Mouse (Mus musculus) liver, embryonic 15.5 days (tissue): ENCODE measurements around the gene Akr1a1. TPM values are rescaled to one million over a fixed set of nuclear protein-coding genes. Genes with fewer than 3 reads are reported as not detected.

Experiments
- ATAC-seq: fragments of 200-750 bp; cut with Nextera tagmentation; 2 replicates; pipeline ENCODE4 v1.8.0; 2017; ENCODE audit warnings: moderate number of reproducible peaks, mild to moderate bottlenecking, moderate library complexity; ENCODE audit not compliant: insufficient read depth
- H3K27ac ChIP-seq: fragments of 300-500 bp; sonication (generic); replicated peaks from 2 replicates; pipeline ENCODE4 v1.5.1; 2015; ENCODE audit warnings: mild to moderate bottlenecking, inconsistent platforms
- H3K27me3 ChIP-seq: fragments of 300-500 bp; sonication (generic); 2 replicates; pipeline ENCODE4 v1.6.1; 2015; ENCODE audit warnings: mild to moderate bottlenecking, inconsistent platforms
- H3K36me3 ChIP-seq: fragments of 300-500 bp; sonication (generic); replicated peaks from 2 replicates; pipeline ENCODE4 v1.6.1; 2015; ENCODE audit warnings: moderate library complexity, mild to moderate bottlenecking, inconsistent platforms
- H3K4me1 ChIP-seq: fragments of 300-500 bp; sonication (generic); replicated peaks from 2 replicates; pipeline ENCODE4 v1.6.1; 2015; ENCODE audit warnings: inconsistent platforms
- H3K4me2 ChIP-seq: fragments of 300-500 bp; sonication (generic); 2 replicates; pipeline ENCODE4 v1.6.1; 2015; ENCODE audit warnings: moderate library complexity, mild to moderate bottlenecking, inconsistent platforms
- H3K4me3 ChIP-seq: fragments of 300-500 bp; sonication (generic); replicated peaks from 2 replicates; pipeline ENCODE4 v1.5.1; 2015; ENCODE audit warnings: mild to moderate bottlenecking, inconsistent platforms
- H3K9ac ChIP-seq: fragments of 300-500 bp; sonication (generic); 2 replicates; pipeline ENCODE4 v1.6.1; 2015; ENCODE audit warnings: moderate library complexity, mild to moderate bottlenecking, inconsistent platforms
- H3K9me3 ChIP-seq: fragments of 300-500 bp; sonication (generic); replicated peaks from 2 replicates; pipeline ENCODE4 v1.6.1; 2016; ENCODE audit warnings: inconsistent platforms
- WGBS: fragments of 180-500 bp; shearing (Covaris S2); methylation state at CpG from one replicate; pipeline ENCODE4 v1.1.7; 2015; ENCODE audit warnings: mixed read lengths; ENCODE audit not compliant: insufficient replicate concordance; 5-methylcytosine and 5-hydroxymethylcytosine counted together
- polyA plus RNA-seq: library from polyadenylated mRNA; unstranded; fragments of >200 nt; fragmentation: Nextera tagmentation; extraction: Ambion mirVana; gene quantifications from 2 replicates; pipeline ENCODE4 v1.2.1, GENCODE M21; 2015

Akr1a1 gene
- 291 and 322 TPM in 2 replicates for polyA plus RNA-seq

DNA sequence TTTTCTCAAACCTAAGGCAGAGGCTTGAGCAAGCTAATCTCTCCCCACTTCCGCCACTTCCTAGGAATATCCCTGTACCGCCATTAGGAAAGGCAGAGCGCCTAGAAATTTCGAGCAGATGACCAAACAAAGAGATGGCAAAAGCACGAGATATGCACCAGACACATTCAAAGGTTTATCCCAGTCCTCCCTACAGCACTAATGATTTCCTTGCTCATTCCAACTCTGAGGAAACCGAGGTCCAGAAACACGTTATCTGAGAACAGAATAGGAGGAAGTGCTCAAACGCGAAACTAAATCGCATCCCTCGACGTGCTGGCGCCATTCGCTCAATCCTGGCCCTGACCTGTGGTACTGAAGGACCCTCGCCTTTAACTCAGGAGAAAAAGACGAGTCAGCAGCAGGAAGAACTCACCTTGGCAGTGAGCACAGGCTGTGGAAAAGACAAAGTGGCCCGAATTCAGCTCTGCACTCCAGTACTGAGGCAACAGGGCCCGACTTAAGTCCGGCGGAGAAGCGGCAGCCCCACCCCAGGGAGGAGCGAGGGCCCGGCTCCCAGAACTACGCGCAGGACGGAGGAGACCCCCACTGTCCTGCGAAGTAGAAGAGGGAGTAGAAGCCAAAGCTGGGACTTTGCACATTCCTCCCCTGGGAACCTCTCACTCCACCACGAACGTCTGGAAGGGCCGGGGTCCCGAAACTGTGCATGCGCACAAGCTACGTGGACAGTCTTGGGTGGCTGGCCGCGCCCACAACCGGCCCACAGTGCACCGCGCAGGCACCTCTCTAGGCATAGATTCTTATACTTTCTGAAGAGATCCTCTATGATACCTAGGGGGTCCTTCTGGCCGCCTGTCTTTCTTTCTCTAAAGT is at the start of gene Akr1a1:
Gene Akr1a1, minus strand, starts transcription at position 757 of the 873 bp plus-strand sequence.
- WGBS = under 1% methylated on average over 39 of the region's 39 CpGs
- no peaks in the 10 kb centered on the region for H3K9me3 ChIP-seq
- peak; percentile 92 for ATAC-seq
- H3K9ac ChIP-seq = peak within 1 kb of the TSS; percentile 74
- H3K27me3 ChIP-seq = no peaks in the 10 kb centered on the region
- peak within 1 kb of the TSS; percentile 78 for H3K4me3 ChIP-seq
- peak within 1 kb of the TSS; percentile 86 for H3K27ac ChIP-seq
- peak within 1 kb of the TSS; percentile 80 for H3K4me2 ChIP-seq
- peaks cover 25% of the 10 kb centered on the region for H3K36me3 ChIP-seq
- peaks cover 55% of the 10 kb centered on the region for H3K4me1 ChIP-seq

DNA sequence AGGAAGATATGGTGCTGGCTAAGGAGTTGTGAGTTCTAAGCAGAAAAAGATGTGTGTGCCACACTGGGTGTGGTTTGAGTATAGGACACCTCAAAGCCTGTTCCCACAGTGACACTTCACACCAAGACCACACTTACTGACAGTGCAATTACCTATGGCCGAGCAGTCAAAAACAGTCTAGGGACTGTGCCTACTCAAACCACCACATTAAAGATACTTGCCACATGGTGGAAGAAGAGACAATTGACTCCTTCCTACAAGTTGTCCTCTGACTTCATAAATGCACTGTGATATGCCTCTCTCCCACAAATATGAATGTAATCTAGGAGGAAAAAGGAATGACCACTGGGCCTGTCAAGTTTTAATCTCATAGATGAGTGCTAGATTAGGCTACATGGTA is 49.5 kb upstream of the Akr1a1 start:
- H3K4me1 ChIP-seq = 0 out of 2 replicates have a peak, but pooled peaks cover 11% of the 10 kb centered on the region
- H3K4me2 ChIP-seq = no peak overlapping the region
- ATAC-seq = no peak
- 61% methylated on average over 1 of the region's 1 CpGs for WGBS
- no peak overlapping the region for H3K9ac ChIP-seq
- no peaks in the 10 kb centered on the region for H3K27me3 ChIP-seq
- H3K36me3 ChIP-seq = peaks cover 46% of the 10 kb centered on the region
- no peak overlapping the region for H3K27ac ChIP-seq
- no peak overlapping the region for H3K4me3 ChIP-seq
- H3K9me3 ChIP-seq = no peaks in the 10 kb centered on the region

DNA sequence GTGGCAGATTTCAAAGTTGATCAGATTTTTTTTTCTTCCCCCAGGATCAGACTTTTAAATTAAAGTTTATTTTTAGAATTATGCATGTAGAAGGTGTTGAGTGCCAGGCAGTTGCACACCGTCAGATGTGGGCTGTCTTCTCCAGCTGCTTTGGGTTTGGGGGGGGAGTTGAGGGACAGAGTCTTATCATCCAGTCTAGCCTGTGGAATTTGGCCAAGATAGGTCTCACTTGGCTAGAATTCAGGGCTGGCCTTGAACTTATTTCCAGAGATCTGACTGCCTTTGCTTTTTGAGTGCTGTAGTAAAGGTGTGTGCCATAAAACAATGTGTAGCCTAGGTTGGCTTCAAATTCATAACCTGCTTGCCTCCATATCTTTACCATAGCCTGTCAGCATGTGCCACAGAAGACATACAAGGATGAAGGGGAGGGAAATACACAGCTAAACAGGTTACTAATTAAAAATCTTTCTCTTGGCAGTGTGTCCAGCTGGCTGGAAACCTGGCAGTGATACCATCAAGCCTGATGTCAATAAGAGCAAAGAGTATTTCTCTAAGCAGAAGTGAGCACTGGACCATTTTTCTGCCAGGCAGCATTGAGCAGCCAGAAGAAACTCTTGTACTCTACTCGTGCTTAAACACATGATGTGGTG is 47.3 kb upstream of the Akr1a1 start:
- 0 out of 2 replicates have a peak, but pooled peaks cover 11% of the 10 kb centered on the region for H3K4me1 ChIP-seq
- H3K9me3 ChIP-seq = no peaks in the 10 kb centered on the region
- no peak overlapping the region for H3K27ac ChIP-seq
- H3K36me3 ChIP-seq = peaks cover 68% of the 10 kb centered on the region
- ATAC-seq = no peak
- H3K9ac ChIP-seq = no peak overlapping the region
- 43% methylated on average over 2 of the region's 2 CpGs for WGBS
- H3K4me3 ChIP-seq = no peak overlapping the region
- no peak overlapping the region for H3K4me2 ChIP-seq
- H3K27me3 ChIP-seq = no peaks in the 10 kb centered on the region

DNA sequence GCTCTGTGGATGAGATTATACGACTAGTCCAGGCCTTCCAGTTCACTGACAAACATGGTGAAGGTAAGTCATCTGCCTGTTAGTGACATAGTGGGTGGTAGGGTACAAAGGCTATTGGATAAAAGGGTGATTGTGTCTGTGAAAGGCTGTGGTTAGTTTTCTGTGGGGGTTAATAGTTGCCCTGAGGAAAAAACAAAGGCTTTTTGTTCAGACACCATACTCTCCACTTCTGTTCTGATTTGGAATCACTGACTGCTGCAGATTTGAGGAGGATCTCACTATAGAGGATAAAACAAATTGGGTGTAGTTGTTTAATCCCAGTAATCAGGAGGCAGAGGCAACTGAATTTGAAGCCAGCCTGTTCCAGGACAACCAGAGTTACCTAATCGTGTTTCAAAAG is 42.3 kb upstream of the Akr1a1 start:
- H3K9ac ChIP-seq = no peak overlapping the region
- no peak overlapping the region for H3K4me3 ChIP-seq
- 71% methylated on average over 2 of the region's 2 CpGs for WGBS
- H3K9me3 ChIP-seq = no peaks in the 10 kb centered on the region
- peaks cover 86% of the 10 kb centered on the region for H3K36me3 ChIP-seq
- H3K4me2 ChIP-seq = no peak overlapping the region
- no peaks in the 10 kb centered on the region for H3K27me3 ChIP-seq
- ATAC-seq = no peak
- no peak overlapping the region for H3K27ac ChIP-seq
- H3K4me1 ChIP-seq = peaks cover 15% of the 10 kb centered on the region

DNA sequence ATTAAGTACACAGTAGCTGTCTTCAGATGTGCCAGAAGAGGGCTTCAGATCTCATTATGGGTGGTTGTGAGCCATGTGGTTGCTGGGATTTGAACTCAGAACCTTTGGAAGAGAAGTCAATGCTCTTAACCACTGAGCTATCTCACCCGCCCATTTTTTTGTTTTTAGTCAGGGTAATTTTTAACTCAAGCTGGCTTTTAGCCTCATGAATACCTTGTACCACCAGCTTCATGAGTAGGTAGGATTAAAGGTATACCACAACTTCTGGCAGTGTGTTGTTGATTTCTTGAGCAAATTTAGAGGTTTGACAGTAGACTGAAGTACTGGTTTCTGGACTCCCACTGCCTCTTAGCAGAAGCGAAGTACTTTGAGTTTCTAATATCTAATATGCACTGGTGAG is 40.7 kb upstream of the Akr1a1 start:
- H3K4me2 ChIP-seq = no peak overlapping the region
- H3K27me3 ChIP-seq = no peaks in the 10 kb centered on the region
- peaks cover 9% of the 10 kb centered on the region for H3K4me1 ChIP-seq
- no peak overlapping the region for H3K27ac ChIP-seq
- H3K9ac ChIP-seq = no peak overlapping the region
- WGBS = 69% methylated on average over 2 of the region's 2 CpGs
- peaks cover 86% of the 10 kb centered on the region for H3K36me3 ChIP-seq
- H3K4me3 ChIP-seq = no peak overlapping the region
- ATAC-seq = no peak
- no peaks in the 10 kb centered on the region for H3K9me3 ChIP-seq

DNA sequence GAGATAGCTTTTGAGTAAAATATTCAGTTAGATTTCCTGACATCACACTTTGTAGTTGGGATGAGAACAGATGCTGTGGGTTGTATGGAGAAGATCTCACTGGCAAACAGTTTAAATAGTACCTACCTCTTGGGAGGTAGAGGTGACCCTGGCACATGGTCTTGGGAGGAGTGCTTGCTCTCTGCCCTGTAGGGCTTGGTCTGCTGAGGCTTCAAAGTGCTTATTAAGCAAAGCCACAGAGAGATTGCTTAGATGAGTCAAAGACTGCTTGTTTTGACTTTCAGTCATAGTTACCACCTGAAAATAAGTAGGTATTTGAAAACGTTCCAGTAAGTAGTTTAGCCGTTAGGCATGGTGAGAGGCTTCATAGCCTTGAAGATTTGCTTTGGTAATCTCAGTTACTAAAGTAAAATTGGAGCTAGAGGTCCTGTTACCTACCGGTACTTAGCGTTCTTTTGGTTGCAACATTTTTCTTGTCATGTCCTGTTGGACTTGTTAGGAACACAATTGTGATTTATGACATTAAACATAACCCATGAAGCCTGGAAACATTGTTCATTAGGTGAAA is 37.9 kb upstream of the Akr1a1 start:
- peaks cover 35% of the 10 kb centered on the region for H3K4me1 ChIP-seq
- H3K27me3 ChIP-seq = peaks cover 7% of the 10 kb centered on the region; the same call in 1 of the 2 replicates
- H3K4me3 ChIP-seq = no peak overlapping the region
- H3K36me3 ChIP-seq = peaks cover 61% of the 10 kb centered on the region
- no peak overlapping the region for H3K4me2 ChIP-seq
- H3K27ac ChIP-seq = no peak overlapping the region
- ATAC-seq = no peak
- H3K9ac ChIP-seq = no peak overlapping the region
- WGBS = 87% methylated on average over 4 of the region's 4 CpGs
- H3K9me3 ChIP-seq = no peaks in the 10 kb centered on the region

DNA sequence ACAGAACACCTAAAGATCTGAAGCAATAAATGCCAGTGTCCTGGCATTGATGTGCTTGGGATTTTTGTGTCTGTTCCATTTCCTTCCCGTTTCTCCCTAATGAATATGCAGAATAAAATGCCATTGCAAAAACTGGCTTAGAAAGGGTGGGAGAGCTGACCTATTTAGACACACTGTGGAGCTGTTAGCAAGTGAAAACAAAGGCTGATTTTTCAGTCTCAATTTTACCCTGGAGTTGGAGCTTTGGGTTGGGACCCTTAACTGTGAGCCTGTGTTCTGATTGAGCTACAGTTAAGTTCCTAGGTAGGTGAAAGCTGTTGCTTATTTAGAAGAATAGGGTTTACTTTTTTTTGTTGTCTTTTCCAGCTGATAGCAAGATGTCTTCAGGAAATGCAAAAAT is 35.6 kb upstream of the Akr1a1 start:
- Histone ChIP-seq H3K9me3 (no peaks in the 10 kb centered on the region), H3K36me3 (peaks cover 38% of the 10 kb centered on the region), H3K27ac (no peak overlapping the region), H3K4me1 (peaks cover 52% of the 10 kb centered on the region), H3K9ac (no peak overlapping the region; the same call in 1 of the 2 replicates), H3K27me3 (peaks cover 7% of the 10 kb centered on the region; the same call in 1 of the 2 replicates), H3K4me3 (peak overlapping the region; percentile 76), H3K4me2 (peak overlapping the region; percentile 87)
- WGBS = 24% methylated on average over 1 of the region's 1 CpGs
- ATAC-seq = no peak

DNA sequence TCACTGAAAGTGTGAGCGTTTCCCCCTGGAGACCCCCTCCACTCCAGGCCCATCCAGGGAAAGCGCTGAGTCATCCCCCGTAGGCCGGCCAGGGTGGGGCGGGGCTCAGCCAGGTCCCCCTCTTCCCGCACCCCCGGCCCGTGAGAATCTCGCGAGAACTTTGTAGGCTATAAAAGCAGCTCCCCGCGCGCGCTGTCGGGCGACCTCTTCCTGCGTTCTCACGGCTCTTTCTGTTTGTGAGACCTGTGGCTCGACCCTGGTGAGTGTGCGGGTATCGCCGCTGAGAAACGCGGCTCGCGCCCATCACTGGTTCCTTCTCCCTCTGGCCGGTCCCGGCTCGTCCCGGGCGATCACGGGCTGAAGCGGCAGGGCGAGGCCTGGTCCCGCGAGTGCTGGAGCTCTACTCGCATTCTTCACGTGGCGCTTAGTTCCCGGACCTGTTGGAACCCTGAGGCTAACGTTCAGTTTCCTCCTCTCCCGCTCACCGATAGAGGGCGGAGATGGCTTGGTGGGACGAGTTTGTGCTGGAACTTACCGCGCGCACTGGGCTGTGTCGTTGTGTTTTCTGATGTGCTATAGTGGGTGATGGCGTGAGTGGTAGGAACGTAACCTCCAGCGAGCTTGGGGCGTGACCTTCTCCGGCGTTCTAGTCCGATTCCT is 34.1 kb upstream of the Akr1a1 start, which contains the start of gene Prdx1:
Gene Prdx1, plus strand, starts transcription at position 143 of the 660 bp plus-strand sequence.
- H3K4me1 ChIP-seq = peaks cover 48% of the 10 kb centered on the region
- peak within 1 kb of the TSS; percentile 90 for H3K27ac ChIP-seq
- WGBS = under 1% methylated on average over 56 of the region's 56 CpGs
- H3K27me3 ChIP-seq = peaks cover 7% of the 10 kb centered on the region; the same call in 1 of the 2 replicates
- peak within 1 kb of the TSS; percentile 79 for H3K9ac ChIP-seq
- peak within 1 kb of the TSS; percentile 76 for H3K4me3 ChIP-seq
- peaks cover 25% of the 10 kb centered on the region for H3K36me3 ChIP-seq
- no peaks in the 10 kb centered on the region for H3K9me3 ChIP-seq
- peak within 1 kb of the TSS; percentile 87 for H3K4me2 ChIP-seq
- ATAC-seq = peak; percentile 88

DNA sequence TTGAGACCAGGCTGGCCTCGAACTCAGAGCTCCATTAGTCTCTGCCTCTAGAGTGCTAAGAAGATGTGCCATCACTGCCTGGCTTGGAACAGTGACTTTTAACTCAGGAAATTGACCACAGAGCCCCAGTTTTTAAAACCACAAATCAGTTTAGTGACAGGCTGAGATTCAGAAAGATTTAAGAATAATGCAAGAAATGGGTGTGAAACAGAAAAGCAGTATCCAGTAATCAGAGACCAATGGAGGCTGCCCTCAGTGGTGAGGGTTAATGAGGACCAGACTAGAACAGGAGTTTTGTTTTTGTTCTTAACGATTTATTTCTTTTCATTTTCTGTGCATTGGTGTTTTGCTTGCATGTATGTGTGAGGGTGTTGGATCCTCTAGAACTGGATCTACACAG is 33.2 kb upstream of the Akr1a1 start:
- Histone ChIP-seq H3K27me3 (peaks cover 7% of the 10 kb centered on the region; the same call in 1 of the 2 replicates), H3K4me3 (peak overlapping the region; percentile 76), H3K27ac (peak overlapping the region; percentile 90), H3K9ac (no peak overlapping the region; the same call in 1 of the 2 replicates), H3K9me3 (no peaks in the 10 kb centered on the region), H3K4me1 (peaks cover 48% of the 10 kb centered on the region), H3K4me2 (peak overlapping the region; percentile 87), H3K36me3 (peaks cover 19% of the 10 kb centered on the region)
- WGBS = 51% methylated on average over 2 of the region's 2 CpGs
- no peak for ATAC-seq

DNA sequence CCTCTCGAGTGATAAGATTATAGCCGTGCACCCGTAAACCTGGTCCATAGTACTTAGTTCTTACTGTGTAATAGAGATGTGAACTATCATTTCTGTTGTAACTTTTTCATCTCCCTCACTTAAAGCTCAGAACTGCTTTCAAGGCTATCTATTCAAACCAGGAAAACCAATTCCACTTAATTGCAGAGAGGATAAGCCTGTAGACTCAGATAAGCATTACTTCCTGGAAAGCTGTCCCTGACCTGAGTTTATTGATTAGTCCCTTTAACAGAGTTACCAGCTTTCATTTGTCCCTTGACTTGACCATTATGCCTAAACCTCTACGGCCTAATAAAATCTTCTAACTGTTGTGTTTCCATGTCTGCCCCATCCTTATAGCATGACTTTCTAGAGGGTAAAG is 32.5 kb upstream of the Akr1a1 start:
- 0 out of 2 replicates have a peak overlapping the region, but pooled peaks have one; percentile 14 for H3K27ac ChIP-seq
- 24% methylated on average over 4 of the region's 4 CpGs for WGBS
- peaks cover 46% of the 10 kb centered on the region for H3K4me1 ChIP-seq
- H3K36me3 ChIP-seq = peaks cover 14% of the 10 kb centered on the region
- no peaks in the 10 kb centered on the region for H3K9me3 ChIP-seq
- H3K9ac ChIP-seq = no peak overlapping the region
- H3K27me3 ChIP-seq = peaks cover 7% of the 10 kb centered on the region; the same call in 1 of the 2 replicates
- ATAC-seq = no peak
- H3K4me2 ChIP-seq = peak overlapping the region; percentile 23; the same call in 1 of the 2 replicates
- no peak overlapping the region for H3K4me3 ChIP-seq
